Mouse (Mus musculus) CD8-positive naive resting alpha-beta T cell, adult 2 months (primary cell): ENCODE measurements around the gene Igsf21.

Experiments used
- DNase-seq, 2 experiments: peaks; one replicate each; pipeline ENCODE4 v3.0.0; 2022; ENCODE audit warnings: low read depth in 2 of 2, low spot score in 2 of 2

Gene Igsf21

GRCm38 (mm10) chr4:140060251-140060650, 186.3 kb downstream of the Igsf21 start:
- no peak for DNase-seq

- DNase-seq: no peak
Measured at GRCm38 (mm10) chr4:140053042-140053441, 193.5 kb downstream of the Igsf21 start.

GRCm38 (mm10) chr4:140052575-140052974, 194.0 kb downstream of the Igsf21 start:
- no peak for DNase-seq

- DNase-seq: no peak
Measured at GRCm38 (mm10) chr4:140047807-140048362, 198.7 kb downstream of the Igsf21 start.

- DNase-seq: no peak
Measured at GRCm38 (mm10) chr4:140043953-140044352, 202.6 kb downstream of the Igsf21 start.

GRCm38 (mm10) chr4:140038586-140039411, 207.8 kb downstream of the Igsf21 start:
- no peak for DNase-seq

- no peak for DNase-seq
Measured at GRCm38 (mm10) chr4:140037784-140038387, 208.7 kb downstream of the Igsf21 start.

- no peak for DNase-seq
Measured at GRCm38 (mm10) chr4:140035232-140035631, 211.4 kb downstream of the Igsf21 start.

GRCm38 (mm10) chr4:140033394-140033793, 213.2 kb downstream of the Igsf21 start:
- DNase-seq: peak; percentile 4 to 18

GRCm38 (mm10) chr4:140030415-140030814, 216.2 kb downstream of the Igsf21 start:
- DNase-seq: no peak

GRCm38 (mm10) chr4:140030040-140030386, 216.6 kb downstream of the Igsf21 start:
- DNase-seq: no peak

- DNase-seq: no peak
Measured at GRCm38 (mm10) chr4:140029324-140030039, 217.1 kb downstream of the Igsf21 start.

- DNase-seq: no peak
Measured at GRCm38 (mm10) chr4:140023833-140024232, 222.8 kb downstream of the Igsf21 start.

- DNase-seq: no peak
Measured at GRCm38 (mm10) chr4:140015916-140016315, 230.7 kb downstream of the Igsf21 start.

GRCm38 (mm10) chr4:140010728-140011470, 235.7 kb downstream of the Igsf21 start:
- no peak for DNase-seq

GRCm38 (mm10) chr4:140004932-140005331, 241.7 kb downstream of the Igsf21 start:
- DNase-seq: no peak

GRCm38 (mm10) chr4:140004170-140004569, 242.4 kb downstream of the Igsf21 start:
- DNase-seq: no peak

GRCm38 (mm10) chr4:140002069-140002468, 244.5 kb downstream of the Igsf21 start:
- no peak for DNase-seq

- DNase-seq: no peak
Measured at GRCm38 (mm10) chr4:140000911-140001310, 245.7 kb downstream of the Igsf21 start.

- no peak for DNase-seq
Measured at GRCm38 (mm10) chr4:139999033-139999432, 247.6 kb downstream of the Igsf21 start.

GRCm38 (mm10) chr4:139995659-139996058, 250.9 kb downstream of the Igsf21 start:
- no peak for DNase-seq
